In the genomic region with DNA sequence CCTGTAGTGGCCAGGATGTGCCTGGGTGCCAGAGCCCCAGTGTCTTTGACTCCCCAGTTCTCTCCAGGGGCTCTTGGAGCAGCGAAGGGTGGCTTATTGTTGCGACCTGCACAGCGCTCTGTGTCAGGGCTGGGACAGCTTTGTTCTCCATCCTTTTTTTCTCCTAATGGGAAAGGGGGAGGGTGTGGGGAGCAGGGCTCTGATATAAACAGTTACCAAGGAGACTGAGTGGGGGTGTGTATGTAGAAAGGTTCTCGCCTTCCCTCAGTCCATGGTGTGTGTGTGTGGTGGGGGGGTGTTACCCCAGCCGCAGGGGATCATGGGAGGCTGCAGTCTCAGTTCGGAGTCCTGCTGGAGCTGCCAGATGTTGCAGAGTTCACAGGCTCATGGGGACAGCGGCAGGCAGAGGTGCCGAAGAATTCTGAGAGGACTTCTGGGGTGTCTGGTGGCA, we compare ENCODE assay signal across 10 mouse cellular contexts. TPM values are rescaled to one million over a fixed set of nuclear protein-coding genes. Genes with fewer than 3 reads are reported as not detected.
DNase-seq lines count a peak whose midpoint lies in the region; ATAC-seq and TF ChIP-seq lines count a peak whose summit lies in the region.
"Had no signal": no experiment of that assay in that cellular context is flagged by ENCODE, and none has a peak within 500 bp of the region (broad histone marks: within the 10 kb centered on the region; RNA-seq: fewer than 3 reads in every experiment).

No protein-coding gene starts in this region.

- H3K4me3 ChIP-seq in kidney, adult 2 months (ENCODE audit: insufficient read depth, low read depth, low read length) = no peak overlapping the region
- H3K4me3 ChIP-seq in embryonic facial prominence, embryonic 11.5 days (ENCODE audit: low read depth, low read length) = peak overlapping the region; percentile 17; the same call in 1 of the 2 replicates
- H3K4me3 ChIP-seq in heart, postnatal 0 days (ENCODE audit: low read depth, low read length) = no peak overlapping the region; the same call in 1 of the 2 replicates
- peak overlapping the region; percentile 55 for H3K4me3 ChIP-seq in limb, embryonic 10.5 days
- H3K4me3 ChIP-seq in neural tube, embryonic 13.5 days = peak overlapping the region; percentile 32

- H3K27ac ChIP-seq in kidney, adult 2 months (ENCODE audit: insufficient read depth, low read depth, low read length) = no peak overlapping the region
- peak overlapping the region; percentile 90 for H3K27ac ChIP-seq in embryonic facial prominence, embryonic 11.5 days (replicated peaks; ENCODE audit: low read depth, low read length)
- no peak overlapping the region; the same call in 1 of the 2 replicates for H3K27ac ChIP-seq in heart, postnatal 0 days (ENCODE audit: low read depth)
- H3K27ac ChIP-seq in limb, embryonic 10.5 days = peak overlapping the region; percentile 94
- peak overlapping the region; percentile 96 for H3K27ac ChIP-seq in neural tube, embryonic 13.5 days (replicated peaks)

- no peak for TF ChIP-seq EP300 in heart, postnatal 0 days (IDR thresholded peaks at IDR 0.05; ENCODE audit: low read depth)

- no peak for TF ChIP-seq POLR2A in kidney, adult 2 months (IDR thresholded peaks at IDR 0.05; ENCODE audit: low read depth, low read length)

- peaks cover 3% of the 10 kb centered on the region; the same call in 1 of the 2 replicates for H3K36me3 ChIP-seq in kidney, adult 2 months (ENCODE audit: control insufficient read depth, insufficient read depth, low read length)
- H3K36me3 ChIP-seq in embryonic facial prominence, embryonic 11.5 days (replicated peaks; ENCODE audit: control insufficient read depth, insufficient read depth, low read depth, low read length) = peaks cover 5% of the 10 kb centered on the region
- peaks cover 22% of the 10 kb centered on the region for H3K36me3 ChIP-seq in heart, postnatal 0 days (replicated peaks; ENCODE audit: control insufficient read depth, insufficient read depth, low read length)
- peaks cover 46% of the 10 kb centered on the region for H3K36me3 ChIP-seq in limb, embryonic 10.5 days
- H3K36me3 ChIP-seq in neural tube, embryonic 13.5 days = peaks cover 22% of the 10 kb centered on the region

- DNase-seq in kidney, adult 2 months = peak; percentile 48
- no peak for DNase-seq in kidney, adult 9 months
- DNase-seq in embryonic facial prominence, embryonic 11.5 days (ENCODE audit: low spot score) = peak; percentile 84
- peak; percentile 32 for DNase-seq in heart, postnatal 0 days (ENCODE audit: low spot score)
- peak; percentile 82 for DNase-seq in limb, embryonic 10.5 days (ENCODE audit: low spot score)
- DNase-seq in spleen, postnatal 4 days (ENCODE audit: low spot score in 2 of 2) = no peak
- no peak for DNase-seq in cerebellum, postnatal 4 days (ENCODE audit: low spot score in 2 of 2)

- 48% methylated on average over 8 of the region's 8 CpGs for WGBS in kidney, adult 2 months
- WGBS in embryonic facial prominence, embryonic 11.5 days = 1% methylated on average over 8 of the region's 8 CpGs
- 47% methylated on average over 8 of the region's 8 CpGs for WGBS in heart, postnatal 0 days
- whole genome bisulfite sequencing in limb, embryonic 10.5 days = 2% methylated on average over 8 of the region's 8 CpGs
- WGBS in neural tube, embryonic 13.5 days = 3% methylated on average over 8 of the region's 8 CpGs

- no peaks in the 10 kb centered on the region for H3K27me3 ChIP-seq in kidney, adult 2 months (replicated peaks; ENCODE audit: control insufficient read depth, insufficient read depth, low read length)
- H3K27me3 ChIP-seq in embryonic facial prominence, embryonic 11.5 days (ENCODE audit: control insufficient read depth, insufficient read depth, low read length) = no peaks in the 10 kb centered on the region
- no peaks in the 10 kb centered on the region for H3K27me3 ChIP-seq in heart, postnatal 0 days (ENCODE audit: control insufficient read depth, insufficient read depth, low read length)
- H3K27me3 ChIP-seq in limb, embryonic 10.5 days (ENCODE audit: low read depth, poor library complexity, severe bottlenecking) = no peaks in the 10 kb centered on the region
- no peaks in the 10 kb centered on the region for H3K27me3 ChIP-seq in neural tube, embryonic 13.5 days

- H3K4me1 ChIP-seq in kidney, adult 2 months (ENCODE audit: control insufficient read depth, insufficient read depth, low read length) = peaks cover 27% of the 10 kb centered on the region
- peaks cover 16% of the 10 kb centered on the region for H3K4me1 ChIP-seq in embryonic facial prominence, embryonic 11.5 days (ENCODE audit: control insufficient read depth, insufficient read depth, low read length)
- peaks cover 46% of the 10 kb centered on the region for H3K4me1 ChIP-seq in heart, postnatal 0 days (ENCODE audit: control insufficient read depth, insufficient read depth)
- peaks cover 65% of the 10 kb centered on the region for H3K4me1 ChIP-seq in limb, embryonic 10.5 days
- peaks cover 60% of the 10 kb centered on the region for H3K4me1 ChIP-seq in neural tube, embryonic 13.5 days (replicated peaks)

- peak; percentile 86 for ATAC-seq in embryonic facial prominence, embryonic 11.5 days (replicated peaks; ENCODE audit: insufficient number of reproducible peaks, low FRiP score, low TSS enrichment, low read depth)
- ATAC-seq in heart, postnatal 0 days (ENCODE audit: insufficient read depth, low read depth) = peak; percentile 45
- peak; percentile 93 for ATAC-seq in neural tube, embryonic 13.5 days (ENCODE audit: low read depth)

- H3K9me3 ChIP-seq in embryonic facial prominence, embryonic 11.5 days (replicated peaks; ENCODE audit: control insufficient read depth, low read length) = no peaks in the 10 kb centered on the region
- H3K9me3 ChIP-seq in heart, postnatal 0 days (replicated peaks; ENCODE audit: control insufficient read depth, low read length) = no peaks in the 10 kb centered on the region
- no peaks in the 10 kb centered on the region for H3K9me3 ChIP-seq in limb, embryonic 10.5 days (replicated peaks)
- H3K9me3 ChIP-seq in neural tube, embryonic 13.5 days = no peaks in the 10 kb centered on the region

- H3K4me2 ChIP-seq in embryonic facial prominence, embryonic 11.5 days (ENCODE audit: low read depth, low read length) = peak overlapping the region; percentile 40
- peak overlapping the region; percentile 17; the same call in 1 of the 2 replicates for H3K4me2 ChIP-seq in heart, postnatal 0 days (ENCODE audit: low read depth, low read length)
- peak overlapping the region; percentile 57 for H3K4me2 ChIP-seq in neural tube, embryonic 13.5 days

- no peak for TF ChIP-seq CTCF in kidney, adult 2 months (conservative IDR thresholded peaks at IDR 0.05; ENCODE audit: insufficient read depth, insufficient read length, low read depth, low read length)
- TF ChIP-seq CTCF in heart, postnatal 0 days (IDR thresholded peaks at IDR 0.05; ENCODE audit: low read depth) = no peak

- H3K9ac ChIP-seq in embryonic facial prominence, embryonic 11.5 days (replicated peaks; ENCODE audit: low read length) = peak overlapping the region; percentile 51
- no peak overlapping the region for H3K9ac ChIP-seq in heart, postnatal 0 days (replicated peaks; ENCODE audit: low read depth, low read length)
- peak overlapping the region; percentile 66 for H3K9ac ChIP-seq in neural tube, embryonic 13.5 days

RNA-seq across cellular contexts. Expression of a gene that starts 18.8 kb away (rescaled TPM):
- polyA plus RNA-seq in kidney, adult 2 months (2012; rRNA removed) = 91.3 and 96.7 TPM in 2 replicates
- 47.1 and 57.3 TPM in 2 replicates for polyA plus RNA-seq in embryonic facial prominence, embryonic 11.5 days (2014; fragmentation: Nextera tagmentation; extraction: Ambion mirVana)
- total RNA-seq in heart, postnatal 0 days (2014; rRNA removed; ENCODE audit: low replicate concordance) = 25.6 and 32.6 TPM in 2 replicates
- 33.9 and 34.2 TPM in 2 replicates for polyA plus RNA-seq in heart, postnatal 0 days (2015; fragmentation: Nextera tagmentation; extraction: Ambion mirVana)
- 54.1 and 62.5 TPM in 2 replicates for polyA plus RNA-seq in limb, embryonic 10.5 days (2016; fragmentation: Nextera tagmentation; extraction: Ambion mirVana)
- polyA plus RNA-seq in neural tube, embryonic 13.5 days (2015; fragmentation: Nextera tagmentation; extraction: Ambion mirVana) = 80.3 and 84.5 TPM in 2 replicates

RNA-seq across cellular contexts. Expression of a gene that starts 52.8 kb away (rescaled TPM):
- 0.38 and 0.67 TPM in 2 replicates for polyA plus RNA-seq in kidney, adult 2 months (2012; rRNA removed)
- polyA plus RNA-seq in embryonic facial prominence, embryonic 11.5 days (2014; fragmentation: Nextera tagmentation; extraction: Ambion mirVana) = 0.31 TPM in 1 of 2 replicates, not detected in the other
- total RNA-seq in heart, postnatal 0 days (2014; rRNA removed; ENCODE audit: low replicate concordance) = not detected in 2 replicates
- 0.18 and 0.42 TPM in 2 replicates for polyA plus RNA-seq in heart, postnatal 0 days (2015; fragmentation: Nextera tagmentation; extraction: Ambion mirVana)
- polyA plus RNA-seq in limb, embryonic 10.5 days (2016; fragmentation: Nextera tagmentation; extraction: Ambion mirVana) = not detected in 2 replicates
- 0.68 TPM in 1 of 2 replicates, not detected in the other for polyA plus RNA-seq in neural tube, embryonic 13.5 days (2015; fragmentation: Nextera tagmentation; extraction: Ambion mirVana)
- total RNA-seq: heart, postnatal 36 days had no signal
- polyA plus RNA-seq: spleen, adult 2 months had no signal

RNA-seq across cellular contexts. Expression of a gene that starts 52.9 kb away (rescaled TPM):
- 1,141 and 1,152 TPM in 2 replicates for polyA plus RNA-seq in kidney, adult 2 months (2012; rRNA removed)
- 567 and 573 TPM in 2 replicates for polyA plus RNA-seq in embryonic facial prominence, embryonic 11.5 days (2014; fragmentation: Nextera tagmentation; extraction: Ambion mirVana)
- total RNA-seq in heart, postnatal 0 days (2014; rRNA removed; ENCODE audit: low replicate concordance) = 389 and 420 TPM in 2 replicates
- 2,045 and 2,081 TPM in 2 replicates for polyA plus RNA-seq in heart, postnatal 0 days (2015; fragmentation: Nextera tagmentation; extraction: Ambion mirVana)
- polyA plus RNA-seq in limb, embryonic 10.5 days (2016; fragmentation: Nextera tagmentation; extraction: Ambion mirVana) = 600 and 631 TPM in 2 replicates
- polyA plus RNA-seq in neural tube, embryonic 13.5 days (2015; fragmentation: Nextera tagmentation; extraction: Ambion mirVana) = 607 and 633 TPM in 2 replicates

RNA-seq across cellular contexts. Expression of a gene that starts 55.6 kb away (rescaled TPM):
- 361 and 405 TPM in 2 replicates for polyA plus RNA-seq in kidney, adult 2 months (2012; rRNA removed)
- 62.7 and 63.5 TPM in 2 replicates for polyA plus RNA-seq in embryonic facial prominence, embryonic 11.5 days (2014; fragmentation: Nextera tagmentation; extraction: Ambion mirVana)
- 71.7 and 85.6 TPM in 2 replicates for total RNA-seq in heart, postnatal 0 days (2014; rRNA removed; ENCODE audit: low replicate concordance)
- 44.9 and 45.0 TPM in 2 replicates for polyA plus RNA-seq in heart, postnatal 0 days (2015; fragmentation: Nextera tagmentation; extraction: Ambion mirVana)
- polyA plus RNA-seq in limb, embryonic 10.5 days (2016; fragmentation: Nextera tagmentation; extraction: Ambion mirVana) = 166 and 179 TPM in 2 replicates
- 110 and 114 TPM in 2 replicates for polyA plus RNA-seq in neural tube, embryonic 13.5 days (2015; fragmentation: Nextera tagmentation; extraction: Ambion mirVana)

Comparison
In these comparisons a context has a peak if more than half of its experiments do, and no peak if none do; other contexts are left out.
1. DNase-seq: peak in kidney, adult 2 months (single experiment), embryonic facial prominence, embryonic 11.5 days (single experiment), heart, postnatal 0 days (single experiment) and limb, embryonic 10.5 days (single experiment); none in kidney, adult 9 months (single experiment), spleen, postnatal 4 days (0 of 2) and cerebellum, postnatal 4 days (0 of 2).
2. H3K27ac ChIP-seq: peak in embryonic facial prominence, embryonic 11.5 days (single experiment), limb, embryonic 10.5 days (single experiment) and neural tube, embryonic 13.5 days (single experiment); none in kidney, adult 2 months (single experiment) and heart, postnatal 0 days (single experiment).
3. H3K4me3 ChIP-seq: peak in embryonic facial prominence, embryonic 11.5 days (single experiment), limb, embryonic 10.5 days (single experiment) and neural tube, embryonic 13.5 days (single experiment); none in kidney, adult 2 months (single experiment) and heart, postnatal 0 days (single experiment).
4. Peak in every context shown above with its lines, with median percentiles within 50 percentile points of each other: ATAC-seq and H3K4me2 ChIP-seq.